23 mouse cellular contexts compared by ENCODE assay signal in the genomic region with DNA sequence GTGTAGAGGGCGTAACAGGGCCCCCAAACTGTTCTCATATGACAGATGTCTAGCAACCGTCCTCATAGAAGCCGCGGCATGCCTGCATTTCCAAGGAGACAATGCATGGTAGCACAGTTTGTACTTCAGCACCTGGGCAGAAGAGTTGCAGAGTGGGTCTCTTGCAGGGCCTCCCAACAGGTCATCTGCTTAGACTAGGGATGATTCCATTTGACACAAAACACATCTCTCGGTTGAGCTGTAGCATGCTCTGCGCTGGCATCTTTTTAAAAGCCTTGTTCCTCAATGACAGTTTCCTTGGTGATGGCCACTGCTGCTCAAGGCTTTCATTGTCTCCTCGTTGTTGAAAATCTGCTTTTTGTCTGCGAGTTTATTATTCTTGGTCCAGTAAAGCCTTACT.
A peak's percentile ranks its signal among the peaks of the same experiment; 100 is the strongest.
DNase-seq lines count a peak whose midpoint lies in the region; ATAC-seq and TF ChIP-seq lines count a peak whose summit lies in the region.
"Had no signal": no experiment of that assay in that cellular context is flagged by ENCODE, and none has a peak within 500 bp of the region (broad histone marks: within the 10 kb centered on the region; RNA-seq: fewer than 3 reads in every experiment).

No protein-coding gene starts in this region.

- WGBS in hindbrain, embryonic 11.5 days, result 39% methylated on average over 8 of the region's 8 CpGs
- 35% methylated on average over 8 of the region's 8 CpGs for WGBS in hindbrain, embryonic 14.5 days
- WGBS in midbrain, embryonic 12.5 days, result 27% methylated on average over 8 of the region's 8 CpGs
- WGBS in midbrain, embryonic 16.5 days, result 30% methylated on average over 8 of the region's 8 CpGs
- 32% methylated on average over 8 of the region's 8 CpGs for WGBS in midbrain, postnatal 0 days

- peak; percentile 21 for DNase-seq in hindbrain, embryonic 11.5 days (ENCODE audit: low spot score)
- no peak for DNase-seq in hindbrain, embryonic 14.5 days (ENCODE audit: low spot score)
- peak; percentile 21 for DNase-seq in midbrain, postnatal 0 days (ENCODE audit: low spot score)
- no peak for DNase-seq in adrenal gland, postnatal 36 days
- DNase-seq in lung, postnatal 14 days, result no peak
- DNase-seq: adrenal gland, postnatal 25 days; cerebellum, adult 11 months; cerebellum, adult 8-10 months; cerebellum, postnatal 14 days; gastrocnemius, postnatal 36 days; heart, adult 11 months; heart, postnatal 36 days had no signal

- no peaks in the 10 kb centered on the region for H3K9me3 ChIP-seq in hindbrain, embryonic 11.5 days (ENCODE audit: control insufficient read depth, low read length)
- H3K9me3 ChIP-seq in hindbrain, embryonic 14.5 days (ENCODE audit: control insufficient read depth, low read length), result no peaks in the 10 kb centered on the region
- no peaks in the 10 kb centered on the region for H3K9me3 ChIP-seq in midbrain, embryonic 12.5 days
- H3K9me3 ChIP-seq in midbrain, embryonic 16.5 days (replicated peaks; ENCODE audit: control insufficient read depth, low read length, poor library complexity, severe bottlenecking), result no peaks in the 10 kb centered on the region
- no peaks in the 10 kb centered on the region for H3K9me3 ChIP-seq in midbrain, postnatal 0 days (ENCODE audit: low read length)
- H3K9me3 ChIP-seq: embryonic facial prominence, embryonic 15.5 days; forebrain, embryonic 10.5 days; forebrain, embryonic 15.5 days; heart, embryonic 13.5 days had no signal

- TF ChIP-seq CTCF in midbrain, postnatal 0 days (IDR thresholded peaks at IDR 0.05), result no peak

- H3K4me1 ChIP-seq in hindbrain, embryonic 11.5 days (replicated peaks; ENCODE audit: control insufficient read depth, insufficient read depth, low read length), result no peaks in the 10 kb centered on the region
- H3K4me1 ChIP-seq in hindbrain, embryonic 14.5 days (replicated peaks; ENCODE audit: control insufficient read depth, insufficient read depth, low read length), result peaks cover 7% of the 10 kb centered on the region; the same call in 1 of the 2 replicates
- H3K4me1 ChIP-seq in midbrain, embryonic 12.5 days, result peaks cover 7% of the 10 kb centered on the region
- H3K4me1 ChIP-seq in midbrain, embryonic 16.5 days (ENCODE audit: control insufficient read depth, insufficient read depth, low read length), result peaks cover 7% of the 10 kb centered on the region
- no peaks in the 10 kb centered on the region for H3K4me1 ChIP-seq in midbrain, postnatal 0 days (ENCODE audit: insufficient read depth, low read length)
- H3K4me1 ChIP-seq: embryonic facial prominence, embryonic 15.5 days; forebrain, embryonic 15.5 days; heart, embryonic 13.5 days had no signal

- no peaks in the 10 kb centered on the region for H3K27me3 ChIP-seq in hindbrain, embryonic 11.5 days (ENCODE audit: control insufficient read depth, insufficient read depth, low read length)
- H3K27me3 ChIP-seq in hindbrain, embryonic 14.5 days (ENCODE audit: control insufficient read depth, insufficient read depth, low read length), result no peaks in the 10 kb centered on the region
- no peaks in the 10 kb centered on the region for H3K27me3 ChIP-seq in midbrain, embryonic 12.5 days
- no peaks in the 10 kb centered on the region for H3K27me3 ChIP-seq in midbrain, embryonic 16.5 days (ENCODE audit: control insufficient read depth, insufficient read depth, low read depth, low read length)
- H3K27me3 ChIP-seq in midbrain, postnatal 0 days (ENCODE audit: insufficient read depth, low read length), result no peaks in the 10 kb centered on the region
- H3K27me3 ChIP-seq: CH12.LX; embryonic facial prominence, embryonic 15.5 days; forebrain, embryonic 15.5 days; heart, embryonic 13.5 days; Patski had no signal

- H3K27ac ChIP-seq in hindbrain, embryonic 11.5 days (ENCODE audit: low read depth, low read length), result no peak overlapping the region
- H3K27ac ChIP-seq in hindbrain, embryonic 14.5 days, result no peak overlapping the region
- no peak overlapping the region for H3K27ac ChIP-seq in midbrain, embryonic 12.5 days (replicated peaks)
- H3K27ac ChIP-seq in midbrain, embryonic 16.5 days (ENCODE audit: low read length), result no peak overlapping the region
- no peak overlapping the region for H3K27ac ChIP-seq in midbrain, postnatal 0 days (ENCODE audit: low read depth, low read length)
- H3K27ac ChIP-seq: embryonic facial prominence, embryonic 15.5 days; forebrain, embryonic 10.5 days; forebrain, embryonic 15.5 days; heart, embryonic 13.5 days had no signal

- peak; percentile 54 for ATAC-seq in hindbrain, embryonic 11.5 days (ENCODE audit: low FRiP score)
- no peak for ATAC-seq in hindbrain, embryonic 14.5 days (ENCODE audit: low FRiP score)
- peak; percentile 34 for ATAC-seq in midbrain, embryonic 12.5 days (ENCODE audit: low FRiP score, low read depth)
- no peak for ATAC-seq in midbrain, embryonic 16.5 days
- no peak for ATAC-seq in midbrain, postnatal 0 days (ENCODE audit: low FRiP score)
- ATAC-seq: activated CD4-positive, CD25-positive, alpha-beta regulatory T cell, adult 4 months; forebrain, embryonic 15.5 days; hindbrain, embryonic 16.5 days; Patski had no signal

- no peaks in the 10 kb centered on the region for H3K36me3 ChIP-seq in hindbrain, embryonic 11.5 days (ENCODE audit: control insufficient read depth, insufficient read depth, low read length)
- no peaks in the 10 kb centered on the region for H3K36me3 ChIP-seq in hindbrain, embryonic 14.5 days (replicated peaks; ENCODE audit: control insufficient read depth, insufficient read depth)
- H3K36me3 ChIP-seq in midbrain, embryonic 12.5 days, result no peaks in the 10 kb centered on the region
- no peaks in the 10 kb centered on the region for H3K36me3 ChIP-seq in midbrain, embryonic 16.5 days (ENCODE audit: control insufficient read depth, insufficient read depth, low read length)
- H3K36me3 ChIP-seq in midbrain, postnatal 0 days (ENCODE audit: insufficient read depth, low read length), result no peaks in the 10 kb centered on the region
- H3K36me3 ChIP-seq: embryonic facial prominence, embryonic 15.5 days; forebrain, embryonic 10.5 days; forebrain, embryonic 15.5 days; heart, embryonic 13.5 days had no signal

- H3K9ac ChIP-seq in hindbrain, embryonic 11.5 days (ENCODE audit: low read depth, low read length), result no peak overlapping the region
- H3K9ac ChIP-seq in hindbrain, embryonic 14.5 days, result no peak overlapping the region
- no peak overlapping the region for H3K9ac ChIP-seq in midbrain, embryonic 12.5 days (replicated peaks)
- H3K9ac ChIP-seq in midbrain, embryonic 16.5 days (ENCODE audit: low read depth, low read length), result no peak overlapping the region
- H3K9ac ChIP-seq in midbrain, postnatal 0 days (replicated peaks; ENCODE audit: low read length, poor library complexity, severe bottlenecking), result no peak overlapping the region
- H3K9ac ChIP-seq: embryonic facial prominence, embryonic 15.5 days; forebrain, embryonic 15.5 days; heart, embryonic 13.5 days had no signal

- no peak overlapping the region for H3K4me2 ChIP-seq in hindbrain, embryonic 11.5 days (replicated peaks; ENCODE audit: low read depth, low read length)
- H3K4me2 ChIP-seq in hindbrain, embryonic 14.5 days (replicated peaks), result no peak overlapping the region
- no peak overlapping the region for H3K4me2 ChIP-seq in midbrain, embryonic 12.5 days (replicated peaks)
- H3K4me2 ChIP-seq in midbrain, embryonic 16.5 days (ENCODE audit: low read length), result no peak overlapping the region
- H3K4me2 ChIP-seq in midbrain, postnatal 0 days (ENCODE audit: low read depth, low read length, poor library complexity, severe bottlenecking), result no peak overlapping the region
- H3K4me2 ChIP-seq: embryonic facial prominence, embryonic 15.5 days; forebrain, embryonic 15.5 days; heart, embryonic 13.5 days had no signal

- H3K4me3 ChIP-seq in hindbrain, embryonic 11.5 days (ENCODE audit: low read depth, low read length), result no peak overlapping the region
- no peak overlapping the region for H3K4me3 ChIP-seq in hindbrain, embryonic 14.5 days (replicated peaks; ENCODE audit: low read length)
- H3K4me3 ChIP-seq in midbrain, embryonic 12.5 days, result no peak overlapping the region
- no peak overlapping the region for H3K4me3 ChIP-seq in midbrain, embryonic 16.5 days (ENCODE audit: low read depth, low read length)
- no peak overlapping the region for H3K4me3 ChIP-seq in midbrain, postnatal 0 days (ENCODE audit: low read depth, low read length)
- H3K4me3 ChIP-seq: embryonic facial prominence, embryonic 15.5 days; erythroblast, embryonic 14.5 days; forebrain, embryonic 10.5 days; forebrain, embryonic 15.5 days; heart, embryonic 13.5 days had no signal

Comparison
In these comparisons a context has a peak if more than half of its experiments do, and no peak if none do; other contexts are left out.
1. ATAC-seq: peak in hindbrain, embryonic 11.5 days (single experiment) and midbrain, embryonic 12.5 days (single experiment); none in hindbrain, embryonic 14.5 days (single experiment), midbrain, embryonic 16.5 days (single experiment) and midbrain, postnatal 0 days (single experiment).
2. DNase-seq: peak in hindbrain, embryonic 11.5 days (single experiment) and midbrain, postnatal 0 days (single experiment); none in hindbrain, embryonic 14.5 days (single experiment), adrenal gland, postnatal 36 days (0 of 2) and lung, postnatal 14 days (single experiment).